Mouse (Mus musculus): Measurements from ENCODE around the gene Lrrc8c.

Gene Lrrc8c

GRCm38 (mm10) chr5:105643276-105643675 lies 124.1 kb downstream of the Lrrc8c start:
- no peak for DNase-seq

- no peak for DNase-seq
Observed at GRCm38 (mm10) chr5:105644195-105644594, 125.0 kb downstream of the Lrrc8c start.

GRCm38 (mm10) chr5:105647094-105647493 lies 127.9 kb downstream of the Lrrc8c start:
- no peak for DNase-seq

GRCm38 (mm10) chr5:105648648-105649287 lies 129.6 kb downstream of the Lrrc8c start:
- DNase-seq: no peak

GRCm38 (mm10) chr5:105649514-105650001 lies 130.4 kb downstream of the Lrrc8c start:
- peak; percentile 41 for DNase-seq

- no peak for DNase-seq
Observed at GRCm38 (mm10) chr5:105650728-105651479, 131.7 kb downstream of the Lrrc8c start.

GRCm38 (mm10) chr5:105651561-105651991 lies 132.4 kb downstream of the Lrrc8c start:
- peak; percentile 43 for DNase-seq

- DNase-seq: peak; percentile 85
Observed at GRCm38 (mm10) chr5:105654237-105655063, 135.3 kb downstream of the Lrrc8c start.

- DNase-seq: no peak
Observed at GRCm38 (mm10) chr5:105655100-105655734, 136.0 kb downstream of the Lrrc8c start.

GRCm38 (mm10) chr5:105661894-105662293 lies 142.7 kb downstream of the Lrrc8c start:
- no peak for DNase-seq
